Mouse (Mus musculus) liver (tissue): Measurements from ENCODE around the gene Nav1.

Experiments
- DNase-seq: peaks from one replicate; pipeline ENCODE4 v3.0.0-alpha.2; 2020; ENCODE audit warnings: mixed read lengths

The Nav1 gene

DNA sequence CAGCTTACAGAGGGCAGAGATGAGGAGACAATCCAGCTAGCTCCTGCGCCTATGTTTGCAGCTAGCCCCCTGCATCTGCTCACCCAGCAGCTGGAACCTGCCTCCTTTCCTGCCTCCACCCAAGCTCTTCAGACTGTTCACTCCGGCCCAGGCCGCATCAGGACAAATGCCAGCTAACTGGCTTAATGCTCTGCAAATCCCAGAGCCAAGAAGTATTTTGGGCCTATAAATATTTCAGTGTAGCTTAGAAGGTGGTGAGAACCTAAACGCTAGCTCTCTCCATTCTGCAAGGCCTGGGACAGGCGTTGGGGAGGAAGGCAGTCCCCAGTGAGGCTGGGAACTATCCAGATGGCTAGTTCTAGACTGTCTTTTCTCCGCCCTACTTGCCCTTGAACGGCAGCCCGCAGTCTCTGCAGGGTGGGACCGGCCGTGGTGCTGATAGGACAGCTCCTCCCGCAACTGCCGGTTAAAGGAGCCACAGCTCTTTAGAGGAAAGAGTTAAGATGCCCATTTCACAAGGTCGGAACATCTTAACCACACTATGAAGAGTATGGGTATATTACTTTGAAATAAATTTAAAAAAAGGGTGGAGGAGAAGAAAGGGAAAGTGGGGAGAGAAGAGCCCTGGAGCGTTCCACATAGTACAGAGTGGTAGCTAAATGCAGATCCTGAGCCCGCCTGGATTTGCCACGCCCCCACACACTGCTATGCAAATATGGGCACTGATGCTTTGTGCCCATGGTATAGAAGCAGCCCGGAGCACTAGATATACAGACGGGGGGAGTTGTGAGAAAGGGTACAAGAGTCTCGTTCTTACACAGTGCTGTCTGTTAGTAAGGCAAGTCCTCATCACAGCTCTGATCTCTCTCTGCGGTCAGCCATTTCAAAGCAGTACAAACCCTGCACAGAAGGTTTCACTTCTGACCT lies 8.9 kb upstream of the Nav1 start:
- peak; percentile 65 for DNase-seq

GRCm38 (mm10) chr1:135609621-135610020 lies 2.5 kb upstream of the Nav1 start:
- no peak for DNase-seq

GRCm38 (mm10) chr1:135606355-135607015 lies 610 bp downstream of the Nav1 start:
- no peak for DNase-seq

DNA sequence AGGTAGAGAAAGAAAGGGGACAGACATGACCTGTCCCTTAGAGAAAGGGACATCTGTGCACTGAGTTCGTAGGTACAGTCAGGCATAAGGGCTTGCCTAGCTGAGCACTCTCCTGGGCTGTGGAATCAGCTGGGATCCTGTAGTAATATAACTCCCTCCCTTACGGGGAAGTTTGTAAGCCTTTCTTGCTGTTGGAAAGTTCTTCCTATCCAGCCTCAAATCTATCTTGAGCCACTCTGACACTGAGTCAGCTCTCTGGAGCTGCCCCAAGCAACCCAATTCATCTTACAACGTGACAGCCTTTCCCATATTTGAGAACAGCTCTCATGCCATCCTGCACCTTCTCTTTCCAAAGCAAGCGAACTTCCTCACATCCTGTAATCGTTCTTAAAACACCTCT lies 1.6 kb downstream of the Nav1 start:
- no peak for DNase-seq

- no peak for DNase-seq
These were observed 2.6 kb downstream of the Nav1 start for GRCm38 (mm10) chr1:135604361-135605052.

DNA sequence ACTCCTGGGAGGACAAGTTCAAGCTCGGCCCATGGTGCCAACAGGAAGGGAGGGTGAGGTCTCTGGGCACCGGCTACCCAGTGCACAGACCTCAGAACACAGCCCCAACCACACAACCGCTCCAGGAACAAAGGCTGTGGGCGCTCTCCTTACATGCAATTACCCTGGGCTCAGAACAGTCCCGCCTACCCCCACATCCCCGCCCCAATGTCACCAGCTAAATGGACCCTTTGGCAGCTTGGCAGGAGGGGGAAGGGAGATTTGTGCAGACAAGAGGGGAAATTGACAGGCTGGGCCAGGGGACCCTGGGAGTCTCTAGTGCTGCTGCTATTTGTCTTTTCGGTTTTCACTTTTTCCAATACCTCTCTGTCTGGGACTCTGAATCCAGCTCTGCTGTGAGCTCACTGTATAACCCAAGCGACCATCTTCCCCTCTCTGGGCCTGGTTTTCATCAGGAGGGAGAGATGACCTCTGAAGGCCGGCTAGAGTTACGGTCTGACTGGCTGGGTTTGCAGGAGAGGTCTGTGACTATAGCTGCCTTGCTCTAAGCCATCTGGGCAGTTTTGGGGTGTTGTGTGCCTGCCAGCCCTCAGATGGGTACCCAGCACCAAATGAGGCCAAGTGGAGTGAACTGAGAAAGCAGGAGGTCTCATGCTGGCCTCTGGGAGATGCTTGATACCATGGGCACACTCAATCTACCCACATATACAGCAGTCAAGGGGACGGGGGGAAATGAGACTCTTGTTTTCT lies 3.8 kb downstream of the Nav1 start:
- DNase-seq, result no peak

GRCm38 (mm10) chr1:135600023-135601005 lies 6.8 kb downstream of the Nav1 start:
- DNase-seq, result no peak

- no peak for DNase-seq
These were observed 8.7 kb downstream of the Nav1 start for GRCm38 (mm10) chr1:135598251-135598879.

DNA sequence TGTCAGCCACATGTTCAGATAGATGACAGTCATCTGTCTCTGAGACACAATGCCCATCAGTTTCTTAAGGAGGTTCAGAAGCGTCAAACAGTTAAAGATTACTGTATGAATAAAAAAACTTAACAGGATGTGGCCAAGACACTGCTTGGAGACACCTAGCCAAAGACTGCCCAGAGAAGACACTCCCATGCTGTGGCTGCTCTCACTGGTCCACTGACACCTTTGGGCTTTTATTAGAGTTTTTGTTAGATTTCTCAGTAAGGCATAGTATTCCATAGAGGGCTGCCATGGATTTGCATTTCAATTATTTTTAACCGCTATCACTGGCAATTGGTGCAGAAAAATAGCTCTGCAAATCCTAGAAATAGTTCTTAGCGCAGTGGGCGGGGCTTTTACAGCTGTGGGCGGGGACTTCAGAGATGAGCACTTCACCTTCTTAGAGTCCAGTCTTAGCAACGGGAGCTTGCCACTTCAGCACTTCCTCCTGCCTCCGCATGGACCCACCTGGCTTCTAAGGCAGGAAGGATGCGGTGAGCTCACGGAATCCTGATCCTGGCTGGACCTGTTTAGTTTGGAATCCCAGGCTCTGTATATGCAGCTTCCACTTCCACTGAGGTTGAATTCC lies 12.7 kb downstream of the Nav1 start:
- no peak for DNase-seq

- no peak for DNase-seq
These were observed 13.4 kb downstream of the Nav1 start for GRCm38 (mm10) chr1:135593560-135594278.

DNA sequence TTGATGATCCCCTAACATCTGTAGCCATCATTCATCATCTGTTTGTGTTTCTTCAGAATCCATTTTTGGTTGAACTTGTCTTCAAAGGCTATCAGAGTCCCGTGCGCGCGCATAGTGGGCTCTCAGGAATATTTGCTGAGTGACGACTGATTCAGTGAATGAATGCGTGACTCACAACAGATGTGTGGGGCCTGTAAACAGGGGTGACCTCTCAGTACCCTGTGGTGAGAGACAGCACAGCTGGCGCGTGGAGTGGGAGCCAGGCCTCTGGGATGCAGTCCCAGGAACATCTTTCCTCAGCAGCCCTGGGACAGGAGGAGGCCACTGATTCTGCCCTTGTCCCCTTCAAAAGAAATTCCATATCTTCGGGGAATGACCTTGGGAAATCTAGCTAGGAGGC lies 16.3 kb downstream of the Nav1 start:
- no peak for DNase-seq

DNA sequence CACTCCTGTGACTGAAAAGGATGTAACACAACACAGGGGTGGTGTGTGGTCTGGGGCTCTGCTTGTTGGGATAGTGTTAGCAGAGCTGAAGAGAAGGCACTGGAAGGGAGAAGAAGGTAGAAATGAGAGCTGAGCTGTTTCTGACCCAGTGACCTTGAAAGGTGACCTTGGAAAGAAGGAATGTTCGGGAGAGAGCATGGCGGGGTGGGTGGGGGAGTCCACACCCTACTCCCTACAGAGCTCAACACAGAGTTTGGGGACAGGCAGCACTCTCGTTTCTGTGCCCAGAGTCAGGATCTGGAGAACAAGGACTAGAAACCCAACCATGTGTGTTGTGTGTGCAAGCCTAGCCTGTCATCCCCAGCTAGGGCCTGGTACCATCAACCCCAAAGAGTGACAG lies 18.1 kb downstream of the Nav1 start:
- no peak for DNase-seq

DNA sequence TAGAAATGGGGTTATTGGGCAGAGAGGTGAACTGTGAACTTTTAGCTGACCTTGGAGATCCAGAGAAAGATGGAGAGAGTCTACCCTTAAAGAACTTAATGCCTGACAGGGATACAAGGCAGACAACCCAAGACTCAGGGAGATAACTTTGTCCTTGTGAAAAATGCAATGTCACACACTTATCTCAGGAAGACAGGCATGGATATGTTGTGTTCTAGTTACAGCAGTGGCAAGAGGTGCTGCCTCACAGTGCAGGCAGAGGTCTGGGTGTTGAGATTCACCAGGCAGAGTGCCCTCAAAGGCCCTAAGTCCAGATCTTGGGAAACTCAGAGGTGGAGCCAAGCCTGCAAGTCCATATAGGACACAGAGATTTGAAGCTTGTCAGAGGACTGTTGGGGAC lies 20.2 kb downstream of the Nav1 start:
- no peak for DNase-seq

DNA sequence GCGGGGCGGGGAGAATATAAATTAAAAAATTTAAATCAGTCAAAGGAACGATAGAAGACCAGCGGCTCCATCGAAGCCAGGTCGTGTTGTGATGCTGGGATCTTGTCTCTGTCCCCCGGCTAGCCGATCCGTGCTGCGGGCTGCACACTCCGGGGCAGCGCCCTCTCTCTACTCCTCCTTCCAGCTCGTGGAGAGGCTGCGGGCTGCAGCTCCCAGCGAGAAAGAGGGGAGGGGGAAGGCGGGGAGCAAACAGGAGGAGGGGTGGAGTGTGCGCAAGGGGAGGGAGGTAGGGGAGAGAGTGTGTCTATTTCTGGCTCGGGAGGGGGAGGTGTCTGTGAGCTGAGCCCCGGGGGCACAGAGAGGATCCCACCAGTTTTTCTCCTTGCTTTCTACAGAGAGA lies 21.5 kb downstream of the Nav1 start:
- peak; percentile 45 for DNase-seq

- DNase-seq, result peak; percentile 39
These were observed 22.2 kb downstream of the Nav1 start for GRCm38 (mm10) chr1:135584587-135585541.

DNA sequence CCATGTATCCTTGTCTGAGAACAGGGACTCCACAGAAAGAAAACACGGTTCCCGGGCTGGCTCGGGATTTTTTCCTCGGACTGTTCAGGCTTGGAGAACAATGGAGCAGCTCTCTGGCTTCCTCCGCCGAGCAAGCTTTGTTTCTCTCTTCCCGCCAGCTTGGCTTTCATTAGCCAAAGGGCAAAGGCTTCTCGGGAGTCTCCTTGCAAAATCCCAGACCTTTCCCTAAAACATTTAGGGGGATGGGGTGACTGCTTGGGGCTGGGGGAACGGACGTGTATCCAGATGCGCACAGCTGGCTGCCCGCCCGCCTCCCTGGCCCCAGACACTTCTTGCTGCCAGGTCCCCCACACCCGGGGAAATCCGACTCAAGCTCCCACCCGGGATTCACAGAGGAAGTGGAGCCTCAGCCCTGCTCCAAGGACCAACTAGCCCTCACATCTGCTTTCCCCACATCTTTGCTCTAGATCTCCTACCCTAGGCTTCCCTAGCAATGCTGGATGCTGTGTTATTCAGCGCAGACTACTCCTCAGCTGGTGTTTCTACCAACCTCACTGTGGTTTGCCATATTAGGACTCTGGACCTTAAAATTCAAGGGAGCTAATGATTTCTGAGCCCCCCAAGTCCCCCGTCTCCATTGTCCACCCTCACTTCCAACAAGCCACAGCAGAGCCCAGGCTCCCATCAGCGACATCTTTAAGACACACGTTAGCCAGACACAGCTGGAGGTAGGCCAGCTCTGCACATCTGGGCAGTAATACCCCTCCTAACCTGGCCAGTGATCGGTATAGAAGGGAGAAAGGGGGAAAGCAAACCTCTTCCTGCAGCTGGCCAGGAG lies 23.2 kb downstream of the Nav1 start:
- DNase-seq, result no peak

- DNase-seq, result peak; percentile 17
These were observed 23.9 kb downstream of the Nav1 start for GRCm38 (mm10) chr1:135583081-135583677.
